Mouse (Mus musculus): ENCODE results near the gene 2310009B15Rik. TPM values are rescaled to one million over a fixed set of nuclear protein-coding genes. Genes with fewer than 3 reads are reported as not detected.
A peak's percentile ranks its signal among the peaks of the same experiment; 100 is the strongest.

2310009B15Rik gene
- polyA plus RNA-seq, 1 experiment = 8.6 TPM

DNA sequence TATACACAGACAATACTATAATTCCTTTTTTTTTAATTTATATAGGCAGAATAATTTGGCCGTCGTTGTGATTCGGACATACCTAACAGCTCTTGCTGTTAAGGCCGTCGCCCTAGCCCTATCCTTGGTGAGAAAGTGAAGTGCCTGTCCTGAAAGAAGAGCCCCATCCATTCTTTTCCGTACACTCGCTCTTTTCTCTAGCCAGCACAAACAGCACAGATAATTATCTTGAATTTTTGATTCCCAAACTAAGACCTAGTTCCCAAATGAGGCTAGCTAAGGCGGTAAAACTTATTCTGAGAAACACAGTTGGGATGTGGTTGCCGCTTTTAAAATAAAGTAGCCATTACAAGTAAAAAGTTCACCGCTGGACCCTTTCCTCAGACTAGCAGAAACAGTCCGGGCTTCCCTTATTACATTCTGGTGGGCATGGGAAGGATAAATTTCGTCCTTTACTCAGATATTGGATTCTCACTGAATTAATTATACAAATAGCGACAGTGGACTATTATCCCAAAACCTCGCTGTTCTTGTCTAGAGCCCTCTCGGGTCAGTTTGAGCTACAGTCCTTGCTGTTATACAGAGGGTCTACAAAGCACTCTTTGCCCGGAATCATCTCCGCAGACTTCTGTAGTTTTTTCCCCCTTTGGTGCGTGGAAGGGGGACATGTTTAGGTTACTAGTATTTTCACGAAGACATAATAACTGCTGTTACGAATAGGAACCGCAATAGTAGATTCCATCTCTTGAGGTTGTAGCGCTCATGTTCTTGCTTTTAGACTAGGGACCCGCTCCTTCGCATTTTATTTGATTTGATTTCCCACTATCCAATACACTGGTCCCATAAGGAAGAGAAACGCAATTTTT is 16.0 kb downstream of the 2310009B15Rik start:
- Histone ChIP-seq H3K27ac (ENCODE audit: insufficient read depth, low read length) (no peak overlapping the region), H3K4me1 (ENCODE audit: control insufficient read depth, insufficient read depth, low read length) (no peaks in the 10 kb centered on the region), H3K9me3 (replicated peaks; ENCODE audit: control insufficient read depth, insufficient read depth, low read length, poor library complexity, severe bottlenecking) (peaks cover 9% of the 10 kb centered on the region), H3K4me3 (ENCODE audit: low read depth, low read length) (no peak overlapping the region), H3K9ac (ENCODE audit: low read depth, poor library complexity, severe bottlenecking) (no peak overlapping the region), H3K27me3 (ENCODE audit: control insufficient read depth, insufficient read depth, low read length, poor library complexity, severe bottlenecking) (peaks cover 20% of the 10 kb centered on the region), H3K36me3 (ENCODE audit: control insufficient read depth, insufficient read depth, low read length, poor library complexity, severe bottlenecking) (no peaks in the 10 kb centered on the region)
- TF ChIP-seq EP300 (IDR thresholded peaks at IDR 0.05; ENCODE audit: insufficient read depth, low read depth, low read length) = no peak
- TF ChIP-seq CTCF (IDR thresholded peaks at IDR 0.05; ENCODE audit: low read depth, low read length) = no peak

DNA sequence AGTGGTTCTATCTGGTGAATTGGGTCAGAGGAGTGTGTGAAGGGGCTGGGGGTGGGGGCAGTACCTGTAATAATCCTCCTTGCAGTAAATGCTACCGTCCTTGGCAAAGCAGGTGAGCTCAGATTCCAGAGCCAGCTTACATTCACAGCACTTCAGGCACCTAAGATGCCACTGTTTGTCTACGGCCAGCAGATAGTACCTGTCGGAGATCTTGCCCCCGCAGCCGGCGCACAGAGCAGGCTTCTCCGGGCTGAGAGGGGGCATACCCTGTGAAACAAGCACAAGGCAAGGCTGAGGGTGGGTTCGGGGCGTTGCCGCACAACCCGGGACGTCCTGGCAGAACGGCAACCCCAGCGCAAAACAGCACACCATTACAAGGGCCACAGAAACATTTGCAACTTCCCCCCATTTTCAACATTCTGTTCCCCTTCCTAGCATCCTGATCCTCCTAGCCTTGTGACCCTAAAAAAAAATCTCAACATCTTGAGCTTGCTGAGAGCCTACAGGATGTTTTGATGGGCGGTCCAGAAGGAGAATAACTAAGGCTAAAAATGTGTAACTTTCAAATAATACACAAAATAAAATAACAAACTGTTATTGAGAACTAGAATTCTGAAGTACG is 16.7 kb downstream of the 2310009B15Rik start:
- H3K9me3 ChIP-seq (replicated peaks; ENCODE audit: control insufficient read depth, insufficient read depth, low read length, poor library complexity, severe bottlenecking) = peaks cover 9% of the 10 kb centered on the region
- no peak overlapping the region for H3K9ac ChIP-seq (ENCODE audit: low read depth, poor library complexity, severe bottlenecking)
- no peak overlapping the region for H3K4me3 ChIP-seq (ENCODE audit: low read depth, low read length)
- H3K27ac ChIP-seq (ENCODE audit: insufficient read depth, low read length) = no peak overlapping the region
- peaks cover 19% of the 10 kb centered on the region for H3K27me3 ChIP-seq (ENCODE audit: control insufficient read depth, insufficient read depth, low read length, poor library complexity, severe bottlenecking)
- H3K4me1 ChIP-seq (ENCODE audit: control insufficient read depth, insufficient read depth, low read length) = no peaks in the 10 kb centered on the region
- no peaks in the 10 kb centered on the region for H3K36me3 ChIP-seq (ENCODE audit: control insufficient read depth, insufficient read depth, low read length, poor library complexity, severe bottlenecking)
- TF ChIP-seq POLR2A (IDR thresholded peaks at IDR 0.05; ENCODE audit: insufficient read depth, low read length) (no peak), CTCF (IDR thresholded peaks at IDR 0.05; ENCODE audit: low read depth, low read length) (no peak), EP300 (IDR thresholded peaks at IDR 0.05; ENCODE audit: insufficient read depth, low read depth, low read length) (no peak)

DNA sequence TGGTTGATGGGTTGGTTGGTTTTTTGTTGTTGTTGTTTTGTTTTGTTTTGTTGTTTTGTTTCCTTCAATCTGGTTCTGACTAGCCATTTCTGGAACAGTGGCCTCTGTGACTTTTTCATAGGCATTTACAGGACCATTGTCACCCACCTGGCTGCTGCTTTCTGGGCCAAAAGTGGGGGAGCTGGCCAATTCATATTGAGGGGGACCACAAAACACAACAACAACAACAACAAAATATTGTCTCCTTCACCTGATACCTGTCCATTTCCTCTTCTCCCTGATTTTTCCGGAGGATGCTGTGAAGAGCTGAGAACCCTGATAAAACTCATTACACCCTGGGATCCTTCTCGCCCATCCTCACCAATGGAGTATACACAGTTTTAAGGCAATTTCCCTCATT is 17.4 kb downstream of the 2310009B15Rik start:
- H3K27ac ChIP-seq (ENCODE audit: insufficient read depth, low read length) = no peak overlapping the region
- no peaks in the 10 kb centered on the region for H3K36me3 ChIP-seq (ENCODE audit: control insufficient read depth, insufficient read depth, low read length, poor library complexity, severe bottlenecking)
- H3K4me3 ChIP-seq (ENCODE audit: low read depth, low read length) = no peak overlapping the region
- TF ChIP-seq POLR2A (IDR thresholded peaks at IDR 0.05; ENCODE audit: insufficient read depth, low read length) = no peak
- no peak for TF ChIP-seq CTCF (IDR thresholded peaks at IDR 0.05; ENCODE audit: low read depth, low read length)
- TF ChIP-seq EP300 (IDR thresholded peaks at IDR 0.05; ENCODE audit: insufficient read depth, low read depth, low read length) = no peak
- H3K27me3 ChIP-seq (ENCODE audit: control insufficient read depth, insufficient read depth, low read length, poor library complexity, severe bottlenecking) = peaks cover 17% of the 10 kb centered on the region
- no peak overlapping the region for H3K9ac ChIP-seq (ENCODE audit: low read depth, poor library complexity, severe bottlenecking)
- no peaks in the 10 kb centered on the region for H3K4me1 ChIP-seq (ENCODE audit: control insufficient read depth, insufficient read depth, low read length)
- peaks cover 9% of the 10 kb centered on the region for H3K9me3 ChIP-seq (replicated peaks; ENCODE audit: control insufficient read depth, insufficient read depth, low read length, poor library complexity, severe bottlenecking)

DNA sequence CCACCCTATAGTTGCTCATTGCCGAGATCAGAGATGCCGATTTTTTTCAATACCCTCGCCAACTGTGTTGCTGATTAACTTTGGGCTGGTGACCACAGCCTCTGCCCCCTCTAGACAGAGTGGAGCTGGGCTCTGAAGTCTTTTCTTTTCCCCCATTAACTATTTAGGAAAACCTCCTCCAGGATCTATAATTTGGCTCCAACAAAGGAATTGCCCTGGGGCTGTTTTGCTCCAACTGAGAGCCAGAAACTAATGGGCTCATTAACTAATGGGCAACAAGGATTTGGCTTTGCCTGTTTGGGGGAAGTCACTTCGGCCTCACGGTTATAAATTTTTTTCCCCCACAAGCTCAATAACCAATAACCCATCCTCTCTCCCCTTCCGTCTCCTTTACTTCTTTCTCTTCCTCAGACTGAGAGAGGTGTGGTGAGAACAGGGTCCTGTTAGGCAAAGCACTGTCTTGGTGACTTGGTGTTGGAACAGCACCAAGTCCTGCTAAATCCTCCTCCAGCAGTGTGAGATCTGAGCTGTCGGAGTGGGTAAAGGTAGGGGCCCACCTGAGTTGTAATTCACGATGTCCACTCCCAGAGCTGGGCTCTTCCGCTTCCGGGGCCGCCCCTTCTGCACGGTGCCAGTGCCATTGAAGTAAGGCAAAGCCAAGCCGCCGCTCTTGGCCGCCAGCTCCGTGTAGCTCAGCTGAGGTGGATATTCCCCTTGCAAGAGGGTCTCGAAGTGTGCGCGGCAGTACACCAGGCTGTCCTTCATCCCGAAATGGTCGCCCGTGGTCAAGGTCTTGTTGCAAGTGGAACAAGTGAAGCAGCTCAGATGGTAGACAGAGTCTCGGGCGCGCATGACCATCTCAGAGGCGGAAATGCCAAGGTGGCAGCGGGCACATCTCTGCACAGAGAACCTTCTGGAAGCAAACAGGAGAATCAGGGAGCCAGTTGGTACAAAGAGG is 18.6 kb downstream of the 2310009B15Rik start:
- Histone ChIP-seq H3K27me3 (ENCODE audit: control insufficient read depth, insufficient read depth, low read length, poor library complexity, severe bottlenecking) (peaks cover 11% of the 10 kb centered on the region), H3K9me3 (replicated peaks; ENCODE audit: control insufficient read depth, insufficient read depth, low read length, poor library complexity, severe bottlenecking) (peaks cover 9% of the 10 kb centered on the region), H3K4me3 (ENCODE audit: low read depth, low read length) (peak overlapping the region; percentile 19), H3K36me3 (ENCODE audit: control insufficient read depth, insufficient read depth, low read length, poor library complexity, severe bottlenecking) (no peaks in the 10 kb centered on the region), H3K9ac (ENCODE audit: low read depth, poor library complexity, severe bottlenecking) (no peak overlapping the region), H3K27ac (ENCODE audit: insufficient read depth, low read length) (no peak overlapping the region), H3K4me1 (ENCODE audit: control insufficient read depth, insufficient read depth, low read length) (no peaks in the 10 kb centered on the region)
- TF ChIP-seq CTCF (IDR thresholded peaks at IDR 0.05; ENCODE audit: low read depth, low read length) (no peak), EP300 (IDR thresholded peaks at IDR 0.05; ENCODE audit: insufficient read depth, low read depth, low read length) (no peak), POLR2A (IDR thresholded peaks at IDR 0.05; ENCODE audit: insufficient read depth, low read length) (no peak)

DNA sequence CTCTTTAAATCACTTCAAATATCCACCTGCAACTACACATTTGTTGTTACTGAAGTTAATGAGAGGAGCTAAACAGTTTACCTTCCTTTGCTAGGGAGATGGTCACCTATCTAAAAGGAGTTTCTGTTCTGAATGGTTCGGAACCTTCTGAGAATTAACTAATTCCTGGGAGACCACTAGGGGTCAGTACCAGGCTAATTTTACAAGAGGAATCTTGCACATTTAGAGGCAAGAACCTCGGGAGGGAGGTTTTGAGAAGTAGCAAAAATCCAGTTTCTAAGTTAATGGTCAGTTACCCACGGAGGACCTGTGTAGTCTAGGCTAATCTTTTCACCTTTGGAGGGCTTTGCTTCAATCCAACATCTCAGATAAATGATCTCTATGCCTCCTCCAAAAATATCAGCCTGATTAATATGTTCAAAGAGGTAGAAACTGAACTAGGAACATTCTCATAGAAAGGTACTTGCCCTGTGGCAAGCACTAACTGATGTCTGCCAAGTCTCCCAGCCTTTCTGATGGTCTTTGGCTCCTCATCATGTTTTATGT is 21.2 kb downstream of the 2310009B15Rik start:
- no peaks in the 10 kb centered on the region for H3K36me3 ChIP-seq (ENCODE audit: control insufficient read depth, insufficient read depth, low read length, poor library complexity, severe bottlenecking)
- TF ChIP-seq POLR2A (IDR thresholded peaks at IDR 0.05; ENCODE audit: insufficient read depth, low read length) (no peak), EP300 (IDR thresholded peaks at IDR 0.05; ENCODE audit: insufficient read depth, low read depth, low read length) (no peak), CTCF (IDR thresholded peaks at IDR 0.05; ENCODE audit: low read depth, low read length) (no peak)
- H3K4me3 ChIP-seq (ENCODE audit: low read depth, low read length) = no peak overlapping the region
- no peak overlapping the region for H3K9ac ChIP-seq (ENCODE audit: low read depth, poor library complexity, severe bottlenecking)
- H3K9me3 ChIP-seq (replicated peaks; ENCODE audit: control insufficient read depth, insufficient read depth, low read length, poor library complexity, severe bottlenecking) = peaks cover 1% of the 10 kb centered on the region
- peaks cover 11% of the 10 kb centered on the region for H3K27me3 ChIP-seq (ENCODE audit: control insufficient read depth, insufficient read depth, low read length, poor library complexity, severe bottlenecking)
- no peaks in the 10 kb centered on the region for H3K4me1 ChIP-seq (ENCODE audit: control insufficient read depth, insufficient read depth, low read length)
- no peak overlapping the region for H3K27ac ChIP-seq (ENCODE audit: insufficient read depth, low read length)

Data from ES-Bruce4 (cell line).